Mouse (Mus musculus): ENCODE measurements around the gene Clcn5.

The Clcn5 gene

GRCm38 (mm10) chrX:7319089-7319721, at the start of gene Clcn5:
Clcn5 (minus strand) TSS chrX:7319358.
- DNase-seq (ENCODE audit: low spot score in 2 of 2) = peak; percentile 91 to 95

- no peak for DNase-seq (ENCODE audit: low spot score in 2 of 2)
Measured at GRCm38 (mm10) chrX:7325455-7325854, 6.3 kb upstream of the Clcn5 start.

- DNase-seq (ENCODE audit: low spot score in 2 of 2) = peak; percentile 42 to 59
Measured at GRCm38 (mm10) chrX:7322288-7322687, 3.1 kb upstream of the Clcn5 start.

GRCm38 (mm10) chrX:7320571-7320970, 1.4 kb upstream of the Clcn5 start:
- DNase-seq (ENCODE audit: low spot score in 2 of 2) = no peak

GRCm38 (mm10) chrX:7318551-7319025, 570 bp downstream of the Clcn5 start:
- no peak for DNase-seq (ENCODE audit: low spot score in 2 of 2)

GRCm38 (mm10) chrX:7315115-7315514, 4.0 kb downstream of the Clcn5 start:
- peak; percentile 13 to 31 for DNase-seq (ENCODE audit: low spot score in 2 of 2)

GRCm38 (mm10) chrX:7314645-7315044, 4.5 kb downstream of the Clcn5 start:
- no peak for DNase-seq (ENCODE audit: low spot score in 2 of 2)

- no peak for DNase-seq (ENCODE audit: low spot score in 2 of 2)
Measured at GRCm38 (mm10) chrX:7308242-7308641, 10.9 kb downstream of the Clcn5 start.

GRCm38 (mm10) chrX:7306861-7307260, 12.3 kb downstream of the Clcn5 start:
- no peak for DNase-seq (ENCODE audit: low spot score in 2 of 2)

GRCm38 (mm10) chrX:7292981-7293380, 26.2 kb downstream of the Clcn5 start:
- DNase-seq (ENCODE audit: low spot score in 2 of 2) = no peak

GRCm38 (mm10) chrX:7292151-7292768, 26.9 kb downstream of the Clcn5 start:
- DNase-seq (ENCODE audit: low spot score in 2 of 2) = no peak

- DNase-seq (ENCODE audit: low spot score in 2 of 2) = no peak
Measured at GRCm38 (mm10) chrX:7288976-7289375, 30.2 kb downstream of the Clcn5 start.

- no peak for DNase-seq (ENCODE audit: low spot score in 2 of 2)
Measured at GRCm38 (mm10) chrX:7287051-7287734, 32.0 kb downstream of the Clcn5 start.

- no peak for DNase-seq (ENCODE audit: low spot score in 2 of 2)
Measured at GRCm38 (mm10) chrX:7282636-7283035, 36.5 kb downstream of the Clcn5 start.

GRCm38 (mm10) chrX:7279722-7280121, 39.4 kb downstream of the Clcn5 start:
- DNase-seq (ENCODE audit: low spot score in 2 of 2) = no peak

- DNase-seq (ENCODE audit: low spot score in 2 of 2) = no peak
Measured at GRCm38 (mm10) chrX:7276564-7276963, 42.6 kb downstream of the Clcn5 start.

GRCm38 (mm10) chrX:7261149-7261548, 58.0 kb downstream of the Clcn5 start:
- no peak for DNase-seq (ENCODE audit: low spot score in 2 of 2)

GRCm38 (mm10) chrX:7260400-7261113, 58.6 kb downstream of the Clcn5 start:
- no peak for DNase-seq (ENCODE audit: low spot score in 2 of 2)

GRCm38 (mm10) chrX:7259718-7260117, 59.4 kb downstream of the Clcn5 start:
- no peak for DNase-seq (ENCODE audit: low spot score in 2 of 2)

GRCm38 (mm10) chrX:7256022-7256421, 63.1 kb downstream of the Clcn5 start:
- no peak for DNase-seq (ENCODE audit: low spot score in 2 of 2)

- DNase-seq (ENCODE audit: low spot score in 2 of 2) = no peak
Measured at GRCm38 (mm10) chrX:7204099-7204498, 115.1 kb downstream of the Clcn5 start.

GRCm38 (mm10) chrX:7203535-7203934, 115.6 kb downstream of the Clcn5 start:
- no peak for DNase-seq (ENCODE audit: low spot score in 2 of 2)
